Mouse (Mus musculus) gastrocnemius, postnatal 36 days (tissue): ENCODE measurements around the gene Cyb561a3. TPM values are rescaled to one million over a fixed set of nuclear protein-coding genes. Genes with fewer than 3 reads are reported as not detected.

Experiments
- DNase-seq, 2 experiments: peaks; one replicate each; pipeline ENCODE4 v3.0.0; 2022
- intact Hi-C: fragments of 180-260 bp; cut with DNase I; formaldehyde crosslinking; loops from one replicate; pipeline ENCODE4 v1.15.1; 2025
- total RNA-seq, 2 experiments: library from RNA; stranded (reverse); gene quantifications; 2 replicates each; pipeline ENCODE4 v1.2.3; 2021

Cyb561a3 gene
- total RNA-seq, 2 experiments from 2014 or later = 5.4 to 5.8 TPM

- DNase-seq = no peak
- intact Hi-C loops = no loop called here
Measured at GRCm38 (mm10) chr19:10589127-10589857, 12.3 kb downstream of the Cyb561a3 start.

- DNase-seq = no peak
- intact Hi-C loops = no loop called here
Measured at GRCm38 (mm10) chr19:10590301-10590700, 13.3 kb downstream of the Cyb561a3 start.

- no peak for DNase-seq
- intact Hi-C loops = no loop called here
Measured at GRCm38 (mm10) chr19:10591659-10592377, 14.8 kb downstream of the Cyb561a3 start.

DNA sequence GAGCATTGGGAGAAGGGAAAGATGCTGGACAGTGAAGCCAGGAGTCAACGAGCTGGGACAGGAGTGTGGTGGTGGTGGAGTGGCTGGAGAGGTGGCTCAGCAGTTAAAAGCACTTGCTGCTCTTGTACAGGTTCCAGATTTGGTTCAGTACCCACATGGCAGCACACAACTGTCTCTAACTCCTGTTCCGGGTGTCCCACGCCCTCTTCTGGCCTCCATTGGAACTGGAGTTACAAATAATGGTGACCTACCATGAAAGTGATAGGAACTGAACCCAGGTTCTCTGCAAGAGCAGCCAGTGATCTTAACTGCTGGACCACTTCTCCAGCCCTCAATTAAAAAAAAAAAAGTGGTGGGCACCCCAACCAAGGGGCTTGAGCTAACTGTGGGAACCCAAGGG lies 21.2 kb downstream of the Cyb561a3 start:
- intact Hi-C loops = no loop called here
- no peak for DNase-seq

- no peak for DNase-seq
- intact Hi-C loops = loop anchor here (5.0 kb wide), 1 partner anchor 42 kb away; the partner anchor contains the start of gene Tmem216
Measured at GRCm38 (mm10) chr19:10599648-10600047, 22.7 kb downstream of the Cyb561a3 start.

GRCm38 (mm10) chr19:10602247-10602769 lies 25.3 kb downstream of the Cyb561a3 start:
- DNase-seq = no peak
- intact Hi-C loops = loop anchor here (5.0 kb wide), 1 partner anchor 45 kb away; the partner anchor contains the start of gene Tmem216

- intact Hi-C loops = loop anchor here (5.0 kb wide), 1 partner anchor 45 kb away; the partner anchor contains the start of gene Tmem216
- peak; percentile 77 to 79 for DNase-seq
Measured at GRCm38 (mm10) chr19:10602787-10603186, 25.8 kb downstream of the Cyb561a3 start.

GRCm38 (mm10) chr19:10603660-10604523 lies 26.9 kb downstream of the Cyb561a3 start:
- DNase-seq = no peak
- intact Hi-C loops = loop anchor here (5.0 kb wide), 1 partner anchor 47 kb away; the partner anchor contains the start of gene Tmem216

DNA sequence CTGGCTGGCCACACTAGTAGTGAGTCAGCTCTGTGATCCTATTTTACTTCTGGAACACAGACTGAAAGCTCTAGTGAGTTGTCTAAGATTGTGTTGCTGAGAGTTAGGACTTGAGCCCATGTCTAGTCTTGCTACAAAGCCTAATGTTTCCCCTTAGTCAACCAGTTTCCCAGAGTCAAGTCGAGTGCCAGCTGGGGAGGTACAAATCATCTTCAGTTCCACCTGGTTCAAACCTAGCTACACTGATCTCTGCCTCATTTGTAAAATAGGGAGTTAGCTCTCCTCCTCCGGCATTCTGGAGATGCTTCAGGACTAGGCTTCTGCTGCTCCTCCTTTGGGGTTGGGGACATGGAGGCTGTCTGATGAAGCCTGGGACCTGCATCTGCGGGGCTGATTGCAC lies 27.6 kb downstream of the Cyb561a3 start:
- intact Hi-C loops = loop anchor here (5.0 kb wide), 1 partner anchor 47 kb away; the partner anchor contains the start of gene Tmem216
- no peak for DNase-seq

- peak; percentile 98 to 99 for DNase-seq
- intact Hi-C loops = no loop called here
Measured at GRCm38 (mm10) chr19:10605293-10605900, 28.4 kb downstream of the Cyb561a3 start, which contains the start of the genes Ddb1 and Tkfc. Gene Ddb1 (plus strand): TSS chr19:10605327. Gene Tkfc (minus strand): TSS chr19:10605654.

- no peak for DNase-seq
- intact Hi-C loops = no loop called here
Measured at GRCm38 (mm10) chr19:10605901-10606622, 29.1 kb downstream of the Cyb561a3 start.

GRCm38 (mm10) chr19:10608573-10609240 lies 31.7 kb downstream of the Cyb561a3 start:
- no peak for DNase-seq
- intact Hi-C loops = no loop called here

- intact Hi-C loops = no loop called here
- peak in 1 of 2 experiments; percentile 24 for DNase-seq
Measured at GRCm38 (mm10) chr19:10634106-10634871, 57.3 kb downstream of the Cyb561a3 start, which contains the start of gene Vwce. Gene Vwce (plus strand): TSS chr19:10634213.

GRCm38 (mm10) chr19:10634872-10635318 lies 57.9 kb downstream of the Cyb561a3 start:
- DNase-seq = peak in 1 of 2 experiments; percentile 28
- intact Hi-C loops = no loop called here

DNA sequence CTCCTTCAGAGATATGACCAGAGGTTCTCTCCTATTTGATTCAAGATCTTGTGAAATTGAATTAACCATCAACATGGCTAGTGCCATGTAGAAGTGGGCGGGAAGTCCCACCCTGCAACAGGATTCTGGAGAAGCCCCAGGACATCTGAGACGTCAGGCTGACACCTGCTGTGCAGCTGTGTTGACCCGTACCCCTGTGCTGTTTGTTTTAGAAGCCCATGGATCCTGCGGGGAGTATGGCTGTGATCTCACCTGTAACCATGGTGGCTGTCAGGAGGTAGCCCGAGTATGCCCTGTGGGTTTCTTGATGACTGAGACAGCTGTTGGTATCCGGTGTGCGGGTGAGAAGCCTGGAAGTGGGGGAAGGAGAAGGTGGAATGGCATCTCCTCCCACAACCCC lies 60.9 kb downstream of the Cyb561a3 start:
- DNase-seq = no peak

DNA sequence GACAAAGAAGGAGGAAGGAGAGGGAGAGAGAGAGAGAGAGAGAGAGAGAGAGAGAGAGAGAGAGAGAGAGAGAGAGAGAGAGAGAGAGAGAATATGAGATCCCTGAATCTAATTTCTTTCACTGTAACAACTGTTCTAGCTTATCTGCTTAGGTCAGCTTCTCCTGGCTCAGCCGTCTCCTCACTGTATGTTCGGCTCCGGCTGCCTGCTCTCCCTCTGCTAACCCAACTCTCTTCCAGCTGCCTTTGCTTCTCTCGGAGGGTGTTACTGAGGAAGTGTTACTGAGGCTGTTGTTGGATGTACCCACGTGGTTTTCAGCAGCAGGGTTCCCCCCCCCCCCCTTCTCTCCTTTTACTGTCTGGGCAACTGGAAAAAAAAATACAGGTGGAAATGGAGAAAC lies 63.1 kb downstream of the Cyb561a3 start:
- DNase-seq = no peak
- intact Hi-C loops = no loop called here

More for the DNA sequence above, 60.9 kb downstream of the Cyb561a3 start:
- intact Hi-C loops = no loop called here

GRCm38 (mm10) chr19:10640589-10641378 lies 63.8 kb downstream of the Cyb561a3 start:
- no peak for DNase-seq
- intact Hi-C loops = no loop called here
